Mouse (Mus musculus): Measurements from ENCODE around the gene Plppr1.
"Not testable (repeated sequence)": the region's sequence is repeated elsewhere in the genome, so short reads cannot be mapped to it uniquely, and the experiment has no call there.

The Plppr1 gene

GRCm38 (mm10) chr4:49383576-49384318 lies 324.7 kb downstream of the Plppr1 start:
- not testable (repeated sequence) for DNase-seq (ENCODE audit: low read depth, low spot score)

- no peak for DNase-seq (ENCODE audit: low read depth, low spot score)
These were observed 327.8 kb downstream of the Plppr1 start for GRCm38 (mm10) chr4:49386873-49387272.
